Mouse (Mus musculus): ENCODE data around the gene Tln1. TPM values are rescaled to one million over a fixed set of nuclear protein-coding genes. Genes with fewer than 3 reads are reported as not detected.

Tln1 gene
- polyA plus RNA-seq, 1 experiment from 2014 or later = 73.9 TPM

- H3K4me2 ChIP-seq (replicated peaks) = no peak overlapping the region
- no peak overlapping the region for H3K4me3 ChIP-seq
- H3K36me3 ChIP-seq = peaks cover 42% of the 10 kb centered on the region
- no peaks in the 10 kb centered on the region for H3K27me3 ChIP-seq
- no peak overlapping the region for H3K9ac ChIP-seq
- peaks cover 40% of the 10 kb centered on the region for H3K4me1 ChIP-seq
- no peaks in the 10 kb centered on the region for H3K9me3 ChIP-seq
- H3K27ac ChIP-seq = no peak overlapping the region
- ATAC-seq (ENCODE audit: insufficient number of reproducible peaks, insufficient read depth, low FRiP score, low TSS enrichment) = no peak
- WGBS = 79% methylated on average over 2 of the region's 2 CpGs
Measured at GRCm38 (mm10) chr4:43575356-43575755, 12.9 kb upstream of the Tln1 start.

- H3K36me3 ChIP-seq = peaks cover 60% of the 10 kb centered on the region
- WGBS = 89% methylated on average over 4 of the region's 4 CpGs
- H3K9me3 ChIP-seq = no peaks in the 10 kb centered on the region
- H3K9ac ChIP-seq = no peak overlapping the region
- no peak for ATAC-seq (ENCODE audit: insufficient number of reproducible peaks, insufficient read depth, low FRiP score, low TSS enrichment)
- H3K4me3 ChIP-seq = no peak overlapping the region
- H3K27ac ChIP-seq = no peak overlapping the region
- H3K27me3 ChIP-seq = no peaks in the 10 kb centered on the region
- no peak overlapping the region for H3K4me2 ChIP-seq (replicated peaks)
- peaks cover 32% of the 10 kb centered on the region for H3K4me1 ChIP-seq
Measured at GRCm38 (mm10) chr4:43573561-43573960, 11.1 kb upstream of the Tln1 start.

GRCm38 (mm10) chr4:43571395-43572045 is 9.0 kb upstream of the Tln1 start:
- H3K4me1 ChIP-seq = peaks cover 17% of the 10 kb centered on the region
- no peak overlapping the region for H3K27ac ChIP-seq
- H3K36me3 ChIP-seq = peaks cover 80% of the 10 kb centered on the region
- no peak overlapping the region for H3K4me3 ChIP-seq
- H3K9me3 ChIP-seq = no peaks in the 10 kb centered on the region
- no peak overlapping the region for H3K4me2 ChIP-seq (replicated peaks)
- no peak overlapping the region for H3K9ac ChIP-seq
- H3K27me3 ChIP-seq = no peaks in the 10 kb centered on the region
- WGBS = 84% methylated on average over 6 of the region's 6 CpGs
- ATAC-seq (ENCODE audit: insufficient number of reproducible peaks, insufficient read depth, low FRiP score, low TSS enrichment) = no peak

- no peaks in the 10 kb centered on the region for H3K27me3 ChIP-seq
- ATAC-seq (ENCODE audit: insufficient number of reproducible peaks, insufficient read depth, low FRiP score, low TSS enrichment) = no peak
- peaks cover 76% of the 10 kb centered on the region for H3K36me3 ChIP-seq
- peaks cover 10% of the 10 kb centered on the region for H3K4me1 ChIP-seq
- WGBS = 97% methylated on average over 9 of the region's 9 CpGs
- H3K4me3 ChIP-seq = no peak overlapping the region
- no peak overlapping the region for H3K4me2 ChIP-seq (replicated peaks)
- H3K9me3 ChIP-seq = no peaks in the 10 kb centered on the region
- H3K27ac ChIP-seq = no peak overlapping the region
- no peak overlapping the region for H3K9ac ChIP-seq
Measured at GRCm38 (mm10) chr4:43567140-43567539, 4.6 kb upstream of the Tln1 start.

- Histone ChIP-seq H3K4me3 (0 out of 2 replicates have a peak overlapping the region, but pooled peaks have one; percentile 13), H3K9ac (no peak overlapping the region), H3K9me3 (no peaks in the 10 kb centered on the region), H3K27ac (no peak overlapping the region), H3K4me2 (replicated peaks) (0 out of 2 replicates have a peak overlapping the region, but pooled peaks have one; percentile 2), H3K27me3 (no peaks in the 10 kb centered on the region), H3K4me1 (peaks cover 32% of the 10 kb centered on the region), H3K36me3 (peaks cover 47% of the 10 kb centered on the region)
- WGBS = 51% methylated on average over 2 of the region's 2 CpGs
- ATAC-seq (ENCODE audit: insufficient number of reproducible peaks, insufficient read depth, low FRiP score, low TSS enrichment) = no peak
Measured at GRCm38 (mm10) chr4:43564231-43564630, 1.7 kb upstream of the Tln1 start.

GRCm38 (mm10) chr4:43563601-43563875 is 1.0 kb upstream of the Tln1 start:
- H3K9ac ChIP-seq = peak overlapping the region; percentile 95; the same call in 1 of the 2 replicates

GRCm38 (mm10) chr4:43562769-43563600 is 494 bp upstream of the Tln1 start:
- peaks cover 44% of the 10 kb centered on the region for H3K4me1 ChIP-seq
- peak; percentile 2; the same call in 1 of the 2 replicates for ATAC-seq (ENCODE audit: insufficient number of reproducible peaks, insufficient read depth, low FRiP score, low TSS enrichment)
- 7% methylated on average over 22 of the region's 22 CpGs for WGBS
- no peaks in the 10 kb centered on the region for H3K9me3 ChIP-seq
- H3K4me3 ChIP-seq = peak overlapping the region; percentile 93
- no peaks in the 10 kb centered on the region for H3K27me3 ChIP-seq
- peak overlapping the region; percentile 82 for H3K4me2 ChIP-seq (replicated peaks)
- H3K36me3 ChIP-seq = peaks cover 35% of the 10 kb centered on the region
- H3K27ac ChIP-seq = peak overlapping the region; percentile 99; the same call in 1 of the 2 replicates
- peak overlapping the region; percentile 95 for H3K9ac ChIP-seq

More at GRCm38 (mm10) chr4:43563601-43563875, 1.0 kb upstream of the Tln1 start:
- Histone ChIP-seq H3K9me3 (no peaks in the 10 kb centered on the region), H3K27ac (no peak overlapping the region), H3K4me2 (replicated peaks) (peak overlapping the region; percentile 82), H3K27me3 (no peaks in the 10 kb centered on the region), H3K4me3 (peak overlapping the region; percentile 93), H3K4me1 (peaks cover 39% of the 10 kb centered on the region), H3K36me3 (peaks cover 40% of the 10 kb centered on the region)
- no peak for ATAC-seq (ENCODE audit: insufficient number of reproducible peaks, insufficient read depth, low FRiP score, low TSS enrichment)
- 84% methylated on average over 4 of the region's 4 CpGs for WGBS

GRCm38 (mm10) chr4:43561436-43561996 is 975 bp downstream of the Tln1 start:
- H3K9me3 ChIP-seq = no peaks in the 10 kb centered on the region
- peak overlapping the region; percentile 93 for H3K4me3 ChIP-seq
- H3K27me3 ChIP-seq = no peaks in the 10 kb centered on the region
- ATAC-seq (ENCODE audit: insufficient number of reproducible peaks, insufficient read depth, low FRiP score, low TSS enrichment) = 0 out of 2 replicates have a peak, but pooled peaks have one; percentile 23
- WGBS = 3% methylated on average over 16 of the region's 16 CpGs
- H3K4me2 ChIP-seq (replicated peaks) = peak overlapping the region; percentile 82
- peak overlapping the region; percentile 95 for H3K9ac ChIP-seq
- H3K4me1 ChIP-seq = peaks cover 52% of the 10 kb centered on the region
- peak overlapping the region; percentile 99 for H3K27ac ChIP-seq
- H3K36me3 ChIP-seq = peaks cover 22% of the 10 kb centered on the region

GRCm38 (mm10) chr4:43560976-43561375 is 1.5 kb downstream of the Tln1 start:
- peaks cover 52% of the 10 kb centered on the region for H3K4me1 ChIP-seq
- WGBS = 30% methylated on average over 2 of the region's 2 CpGs
- peak overlapping the region; percentile 99; the same call in 1 of the 2 replicates for H3K27ac ChIP-seq

GRCm38 (mm10) chr4:43560243-43560611 is 2.3 kb downstream of the Tln1 start:
- Histone ChIP-seq H3K4me3 (peak overlapping the region; percentile 93), H3K4me1 (peaks cover 52% of the 10 kb centered on the region), H3K27me3 (no peaks in the 10 kb centered on the region), H3K27ac (peak overlapping the region; percentile 26; the same call in 1 of the 2 replicates), H3K36me3 (peaks cover 22% of the 10 kb centered on the region), H3K4me2 (replicated peaks) (peak overlapping the region; percentile 82), H3K9ac (0 out of 2 replicates have a peak overlapping the region, but pooled peaks have one; percentile 1), H3K9me3 (no peaks in the 10 kb centered on the region)
- no peak for ATAC-seq (ENCODE audit: insufficient number of reproducible peaks, insufficient read depth, low FRiP score, low TSS enrichment)
- 20% methylated on average over 6 of the region's 6 CpGs for WGBS

More at GRCm38 (mm10) chr4:43560976-43561375, 1.5 kb downstream of the Tln1 start:
- Histone ChIP-seq H3K27me3 (no peaks in the 10 kb centered on the region), H3K4me3 (peak overlapping the region; percentile 93), H3K36me3 (peaks cover 22% of the 10 kb centered on the region), H3K9ac (peak overlapping the region; percentile 95), H3K4me2 (replicated peaks) (peak overlapping the region; percentile 82), H3K9me3 (no peaks in the 10 kb centered on the region)
- no peak for ATAC-seq (ENCODE audit: insufficient number of reproducible peaks, insufficient read depth, low FRiP score, low TSS enrichment)

- H3K4me1 ChIP-seq = peaks cover 52% of the 10 kb centered on the region
- H3K9ac ChIP-seq = 0 out of 2 replicates have a peak overlapping the region, but pooled peaks have one; percentile 1
- peak overlapping the region; percentile 82 for H3K4me2 ChIP-seq (replicated peaks)
- ATAC-seq (ENCODE audit: insufficient number of reproducible peaks, insufficient read depth, low FRiP score, low TSS enrichment) = no peak
- H3K27me3 ChIP-seq = no peaks in the 10 kb centered on the region
- H3K9me3 ChIP-seq = no peaks in the 10 kb centered on the region
- H3K4me3 ChIP-seq = peak overlapping the region; percentile 93; the same call in 1 of the 2 replicates
- H3K27ac ChIP-seq = peak overlapping the region; percentile 26; the same call in 1 of the 2 replicates
- 66% methylated on average over 13 of the region's 13 CpGs for WGBS
- peaks cover 22% of the 10 kb centered on the region for H3K36me3 ChIP-seq
Measured at GRCm38 (mm10) chr4:43559519-43560242, 2.8 kb downstream of the Tln1 start.

All from embryonic facial prominence, embryonic 12.5 days (tissue).